Mouse (Mus musculus) cerebellum, adult 2 months (tissue): ENCODE measurements around the gene Olfr372. TPM values are rescaled to one million over a fixed set of nuclear protein-coding genes. Genes with fewer than 3 reads are reported as not detected.
"Not testable (repeated sequence)": the region's sequence is repeated elsewhere in the genome, so short reads cannot be mapped to it uniquely, and the experiment has no call there.

Source experiments
- DNase-seq, 2 experiments: peaks; one replicate each; pipeline ENCODE4 v3.0.0; 2021
- H3K27ac ChIP-seq: fragments of 200-500 bp; 2 replicates; pipeline ENCODE4 v1.5.1; 2012; ENCODE audit warnings: low read length, control low read depth, inconsistent platforms; ENCODE audit not compliant: insufficient read depth
- H3K27me3 ChIP-seq: fragments of 200-500 bp; 2 replicates; pipeline ENCODE4 v1.6.1; 2012; ENCODE audit warnings: inconsistent platforms, mild to moderate bottlenecking, low read length, moderate library complexity; ENCODE audit not compliant: control insufficient read depth, insufficient read depth
- H3K4me1 ChIP-seq: fragments of 200-500 bp; 2 replicates; pipeline ENCODE4 v1.6.1; 2011; ENCODE audit warnings: low read length; ENCODE audit not compliant: control insufficient read depth, insufficient read depth
- H3K4me3 ChIP-seq: fragments of 200-500 bp; replicated peaks from 2 replicates; pipeline ENCODE3; 2011; ENCODE audit warnings: mild to moderate bottlenecking, low read depth, low read length, control low read depth; ENCODE audit not compliant: insufficient read depth
- CTCF ChIP-seq: fragments of 200-500 bp; IDR thresholded peaks from 2 replicates; pipeline ENCODE4 v1.5.1; 2011; ENCODE audit warnings: low read depth, mild to moderate bottlenecking, control low read depth, low read length, moderate library complexity, borderline replicate concordance; ENCODE audit not compliant: insufficient read depth
- POLR2A ChIP-seq: fragments of 200-500 bp; IDR thresholded peaks from 2 replicates; pipeline ENCODE4 v1.6.1; 2011; ENCODE audit warnings: low read length, control low read depth, borderline replicate concordance; ENCODE audit not compliant: insufficient read depth
- WGBS: fragments of 180-500 bp; shearing (Covaris S2); methylation state at CpG from one replicate; pipeline ENCODE4 v1.1.7; 2018; 5-methylcytosine and 5-hydroxymethylcytosine counted together
- polyA plus RNA-seq: library from polyadenylated mRNA; depleted of rRNA; stranded (reverse); fragments of >200 nt; gene quantifications from 2 replicates; pipeline ENCODE4 v1.2.3, GENCODE M21; 2012

The Olfr372 gene
- polyA plus RNA-seq, 1 experiment: 0.10 TPM

GRCm38 (mm10) chr8:72018141-72018540 is 22.9 kb upstream of the Olfr372 start:
- WGBS: 73% methylated on average over 2 of the region's 2 CpGs
- Histone ChIP-seq H3K4me3 (no peak overlapping the region), H3K4me1 (0 out of 2 replicates have a peak, but pooled peaks cover 3% of the 10 kb centered on the region), H3K27ac (no peak overlapping the region), H3K27me3 (no peaks in the 10 kb centered on the region)
- TF ChIP-seq POLR2A (no peak), CTCF (no peak)
- DNase-seq: no peak

GRCm38 (mm10) chr8:72019022-72019421 is 22.0 kb upstream of the Olfr372 start:
- H3K4me1 ChIP-seq, H3K27me3 ChIP-seq, H3K4me3 ChIP-seq: not testable (repeated sequence)
- DNase-seq: peak; percentile 16 to 35
- H3K27ac ChIP-seq: 0 out of 2 replicates have a peak overlapping the region, but pooled peaks have one; percentile 47
- 8% methylated on average over 1 of the region's 1 CpGs for WGBS

- WGBS: 43% methylated on average over 2 of the region's 2 CpGs
- TF ChIP-seq CTCF (no peak), POLR2A (no peak)
- H3K4me1 ChIP-seq: 0 out of 2 replicates have a peak, but pooled peaks cover 3% of the 10 kb centered on the region
- DNase-seq: no peak
- H3K27ac ChIP-seq: no peak overlapping the region; the same call in 1 of the 2 replicates
- H3K4me3 ChIP-seq: no peak overlapping the region
- H3K27me3 ChIP-seq: no peaks in the 10 kb centered on the region
Observed at GRCm38 (mm10) chr8:72019816-72020215, 21.2 kb upstream of the Olfr372 start.

GRCm38 (mm10) chr8:72024886-72025285 is 16.1 kb upstream of the Olfr372 start:
- not testable (repeated sequence) for H3K27ac ChIP-seq, H3K4me3 ChIP-seq, H3K27me3 ChIP-seq, H3K4me1 ChIP-seq
- peak; percentile 24 to 40 for DNase-seq
- WGBS: 10% methylated on average over 4 of the region's 9 CpGs

GRCm38 (mm10) chr8:72032926-72033325 is 8.1 kb upstream of the Olfr372 start:
- not testable (repeated sequence) for H3K4me3 ChIP-seq, H3K4me1 ChIP-seq, H3K27me3 ChIP-seq, H3K27ac ChIP-seq
- WGBS: 6% methylated on average over 4 of the region's 4 CpGs
- peak; percentile 22 to 47 for DNase-seq

- WGBS: 71% methylated on average over 1 of the region's 1 CpGs
- Histone ChIP-seq H3K27me3 (no peaks in the 10 kb centered on the region), H3K4me3 (no peak overlapping the region), H3K27ac (no peak overlapping the region), H3K4me1 (no peaks in the 10 kb centered on the region)
- DNase-seq: no peak
- TF ChIP-seq CTCF (no peak), POLR2A (no peak)
Observed at GRCm38 (mm10) chr8:72042493-72042892, 1.5 kb downstream of the Olfr372 start.

GRCm38 (mm10) chr8:72054633-72055032 is 13.6 kb downstream of the Olfr372 start:
- H3K4me3 ChIP-seq, DNase-seq, H3K27me3 ChIP-seq, H3K4me1 ChIP-seq, H3K27ac ChIP-seq: not testable (repeated sequence)

GRCm38 (mm10) chr8:72057643-72058042 is 16.6 kb downstream of the Olfr372 start:
- WGBS: 92% methylated on average over 3 of the region's 4 CpGs
- H3K27ac ChIP-seq, H3K4me3 ChIP-seq, H3K27me3 ChIP-seq, H3K4me1 ChIP-seq, DNase-seq: not testable (repeated sequence)

GRCm38 (mm10) chr8:72066819-72067399 is 25.9 kb downstream of the Olfr372 start:
- 95% methylated on average over 1 of the region's 1 CpGs for WGBS

GRCm38 (mm10) chr8:72082877-72083276 is 41.9 kb downstream of the Olfr372 start, which contains the start of gene Olfr373:
Olfr373 (plus strand) TSS chr8:72083177.
- not testable (repeated sequence) for H3K27me3 ChIP-seq, H3K4me1 ChIP-seq, H3K27ac ChIP-seq, H3K4me3 ChIP-seq, DNase-seq

More at GRCm38 (mm10) chr8:72066819-72067399, 25.9 kb downstream of the Olfr372 start:
- not testable (repeated sequence) for H3K27ac ChIP-seq, H3K27me3 ChIP-seq, H3K4me3 ChIP-seq, H3K4me1 ChIP-seq, DNase-seq
